Mouse (Mus musculus) forebrain, postnatal 0 days (tissue): ENCODE measurements around the gene Rbm44. TPM values are rescaled to one million over a fixed set of nuclear protein-coding genes. Genes with fewer than 3 reads are reported as not detected.

Experiments
- ATAC-seq: fragments of 200-750 bp; cut with Nextera tagmentation; 2 replicates; pipeline ENCODE4 v1.8.0; 2017; ENCODE audit warnings: mild to moderate bottlenecking, moderate library complexity
- DNase-seq: peaks from one replicate; pipeline ENCODE4 v3.0.0-alpha.2; 2015
- H3K27ac ChIP-seq: fragments of 300-500 bp; sonication (generic); 2 replicates; pipeline ENCODE4 v1.5.1; 2014; ENCODE audit warnings: low read depth, mild to moderate bottlenecking, antibody characterized with exemption, low read length, moderate library complexity, mixed read lengths
- H3K27me3 ChIP-seq: fragments of 300-500 bp; sonication (generic); 2 replicates; pipeline ENCODE4 v1.6.1; 2014; ENCODE audit warnings: mild to moderate bottlenecking, low read length, mixed read lengths; ENCODE audit not compliant: insufficient read depth
- H3K36me3 ChIP-seq: fragments of 300-500 bp; sonication (generic); 2 replicates; pipeline ENCODE4 v1.6.1; 2014; ENCODE audit warnings: mild to moderate bottlenecking, moderate library complexity; ENCODE audit not compliant: insufficient read depth
- H3K4me1 ChIP-seq: fragments of 300-500 bp; sonication (generic); 2 replicates; pipeline ENCODE4 v1.6.1; 2014; ENCODE audit warnings: antibody characterized with exemption; ENCODE audit not compliant: insufficient read depth
- H3K4me2 ChIP-seq: fragments of 300-500 bp; sonication (generic); 2 replicates; pipeline ENCODE4 v1.6.1; 2014; ENCODE audit warnings: low read depth, mild to moderate bottlenecking, moderate library complexity
- H3K4me3 ChIP-seq: fragments of 300-500 bp; sonication (generic); 2 replicates; pipeline ENCODE4 v1.5.1; 2014; ENCODE audit warnings: low read depth, low read length, mixed read lengths
- H3K9ac ChIP-seq: fragments of 300-500 bp; sonication (generic); 2 replicates; pipeline ENCODE4 v1.6.1; 2014; ENCODE audit warnings: mild to moderate bottlenecking
- H3K9me3 ChIP-seq: fragments of 300-500 bp; sonication (generic); 2 replicates; pipeline ENCODE4 v1.6.1; 2016; ENCODE audit warnings: low read length
- CTCF ChIP-seq: sonication (generic); IDR thresholded peaks from 2 replicates; pipeline ENCODE4 v1.5.1; 2016; ENCODE audit warnings: antibody characterized with exemption, control low read depth, low read depth
- WGBS: fragments of 180-500 bp; shearing (Covaris S2); extraction: QIAGEN DNeasy Blood & Tissue Kit; methylation state at CpG from one replicate; pipeline ENCODE4 v1.1.7; 2014; 5-methylcytosine and 5-hydroxymethylcytosine counted together
- polyA plus RNA-seq: library from polyadenylated mRNA; unstranded; fragments of >200 nt; fragmentation: Nextera tagmentation; extraction: Ambion mirVana; gene quantifications from 2 replicates; pipeline ENCODE4 v1.2.1, GENCODE M21; 2015
- total RNA-seq: library from RNA; depleted of rRNA; stranded (reverse); fragments of >200 nt; gene quantifications from 2 replicates; pipeline ENCODE4 v1.2.3, GENCODE M21; 2014

The Rbm44 gene
- total and polyA plus RNA-seq, 2 experiments from 2014 or later: 0.11 to 0.29 TPM

DNA sequence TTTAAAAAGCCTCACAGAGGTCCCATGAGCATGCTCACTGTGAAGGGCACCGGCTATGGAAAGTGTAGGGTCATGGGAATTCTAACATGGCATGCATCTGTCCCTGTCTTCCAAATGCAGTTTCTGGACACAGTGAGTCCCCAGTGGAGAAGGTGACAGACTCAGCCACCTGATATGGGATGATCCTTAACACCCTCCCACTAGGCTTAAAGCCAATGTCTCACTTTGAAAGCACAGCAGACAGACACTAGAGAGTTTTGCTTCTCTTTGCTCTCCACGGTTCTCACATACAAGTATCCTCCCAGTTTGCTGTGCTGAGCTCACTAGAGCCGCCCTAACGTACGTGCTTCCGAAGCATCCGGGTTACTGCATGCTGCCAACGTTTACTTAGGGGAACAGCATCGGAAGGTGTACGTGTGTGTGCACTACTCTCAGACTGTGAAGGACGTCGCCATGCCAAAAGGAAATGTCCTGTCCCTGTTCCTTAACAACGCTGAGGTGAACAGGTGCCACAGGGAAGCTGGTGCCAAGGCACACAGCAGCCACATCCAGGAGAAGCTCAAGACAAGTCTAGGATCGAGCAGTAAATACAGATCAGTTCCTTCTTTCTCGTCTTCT, 41.4 kb upstream of the Rbm44 start:
- no peaks in the 10 kb centered on the region for H3K4me1 ChIP-seq
- no peak for TF ChIP-seq CTCF
- H3K9me3 ChIP-seq: no peaks in the 10 kb centered on the region
- ATAC-seq (no peak), DNase-seq (no peak)
- peaks cover 12% of the 10 kb centered on the region; the same call in 1 of the 2 replicates for H3K36me3 ChIP-seq
- 91% methylated on average over 15 of the region's 15 CpGs for WGBS
- no peak overlapping the region for H3K4me3 ChIP-seq
- H3K9ac ChIP-seq: no peak overlapping the region
- no peak overlapping the region for H3K4me2 ChIP-seq
- no peak overlapping the region for H3K27ac ChIP-seq
- no peaks in the 10 kb centered on the region for H3K27me3 ChIP-seq

DNA sequence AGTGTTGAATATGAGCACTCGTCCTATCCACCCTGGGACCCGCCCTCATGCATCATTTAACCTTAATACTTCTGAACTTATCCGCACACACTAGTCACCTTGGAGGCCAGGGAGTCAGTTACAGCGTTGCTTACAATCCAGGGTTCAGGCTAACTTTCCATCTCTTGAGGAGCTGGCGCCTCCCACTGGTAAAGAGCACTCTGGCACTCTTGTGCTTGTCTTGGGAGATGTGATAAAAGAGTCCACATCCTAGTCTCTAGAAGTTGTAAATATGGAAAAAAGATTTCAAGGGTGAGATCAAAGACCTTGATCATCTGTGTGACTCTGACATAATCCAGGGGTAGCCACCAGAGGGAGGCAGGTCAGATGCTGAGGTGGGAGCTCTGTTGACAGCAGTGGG, 37.3 kb upstream of the Rbm44 start:
- H3K4me1 ChIP-seq: no peaks in the 10 kb centered on the region
- peaks cover 14% of the 10 kb centered on the region for H3K36me3 ChIP-seq
- no peak overlapping the region for H3K9ac ChIP-seq
- H3K27ac ChIP-seq: no peak overlapping the region
- H3K9me3 ChIP-seq: no peaks in the 10 kb centered on the region
- peak; percentile 57 for TF ChIP-seq CTCF
- 69% methylated on average over 5 of the region's 5 CpGs for WGBS
- H3K27me3 ChIP-seq: no peaks in the 10 kb centered on the region
- DNase-seq (no peak), ATAC-seq (no peak)
- no peak overlapping the region for H3K4me3 ChIP-seq
- H3K4me2 ChIP-seq: no peak overlapping the region

DNA sequence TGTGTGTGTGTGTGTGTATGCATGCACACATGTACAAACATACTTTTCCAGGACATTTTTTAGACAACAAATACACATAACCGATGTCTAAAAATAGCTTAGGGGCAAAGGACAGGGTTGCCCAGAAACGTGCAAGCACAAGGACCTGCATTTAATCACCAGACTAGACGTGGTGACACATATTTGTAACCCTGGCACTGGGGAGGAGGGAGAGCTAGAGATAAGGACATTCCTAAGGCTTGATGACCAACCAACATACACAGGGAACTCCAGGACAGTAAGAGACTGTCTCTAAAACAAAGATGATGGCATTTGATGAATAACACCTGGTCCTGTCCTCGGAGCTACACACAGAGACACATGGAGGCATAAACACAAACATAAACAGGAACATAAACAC, 35.6 kb upstream of the Rbm44 start:
- H3K27me3 ChIP-seq: no peaks in the 10 kb centered on the region
- no peaks in the 10 kb centered on the region for H3K4me1 ChIP-seq
- H3K4me3 ChIP-seq: no peak overlapping the region
- H3K36me3 ChIP-seq: peaks cover 18% of the 10 kb centered on the region
- H3K9me3 ChIP-seq: no peaks in the 10 kb centered on the region
- no peak overlapping the region for H3K27ac ChIP-seq
- WGBS: 85% methylated on average over 4 of the region's 4 CpGs
- H3K4me2 ChIP-seq: no peak overlapping the region
- no peak overlapping the region for H3K9ac ChIP-seq
- DNase-seq: no peak
- no peak for ATAC-seq
- no peak for TF ChIP-seq CTCF

DNA sequence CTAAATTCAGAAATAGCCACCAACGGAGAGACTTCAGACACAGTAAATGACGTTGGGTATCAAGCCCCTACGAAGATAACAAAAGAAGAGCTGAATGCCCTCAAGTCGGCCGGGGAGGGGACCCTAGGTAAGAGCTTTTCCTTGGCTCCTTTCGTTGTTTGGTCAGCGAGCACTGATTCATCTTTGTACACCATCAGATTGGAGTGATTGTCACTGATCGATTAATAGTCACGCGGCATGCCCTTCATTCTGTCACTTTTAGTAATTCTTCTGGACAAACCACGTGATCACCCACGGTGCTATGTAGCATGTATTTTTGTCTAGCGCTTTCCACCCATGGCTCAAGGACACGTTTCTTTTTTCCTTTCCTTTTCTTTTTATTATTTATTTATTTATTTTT, 32.7 kb upstream of the Rbm44 start:
- H3K9me3 ChIP-seq: no peaks in the 10 kb centered on the region
- H3K4me1 ChIP-seq: no peaks in the 10 kb centered on the region
- 92% methylated on average over 14 of the region's 14 CpGs for WGBS
- no peak for TF ChIP-seq CTCF
- no peak overlapping the region for H3K4me3 ChIP-seq
- H3K27ac ChIP-seq: no peak overlapping the region
- no peaks in the 10 kb centered on the region for H3K27me3 ChIP-seq
- ATAC-seq (no peak), DNase-seq (no peak)
- H3K36me3 ChIP-seq: peaks cover 18% of the 10 kb centered on the region
- H3K9ac ChIP-seq: no peak overlapping the region
- H3K4me2 ChIP-seq: no peak overlapping the region

DNA sequence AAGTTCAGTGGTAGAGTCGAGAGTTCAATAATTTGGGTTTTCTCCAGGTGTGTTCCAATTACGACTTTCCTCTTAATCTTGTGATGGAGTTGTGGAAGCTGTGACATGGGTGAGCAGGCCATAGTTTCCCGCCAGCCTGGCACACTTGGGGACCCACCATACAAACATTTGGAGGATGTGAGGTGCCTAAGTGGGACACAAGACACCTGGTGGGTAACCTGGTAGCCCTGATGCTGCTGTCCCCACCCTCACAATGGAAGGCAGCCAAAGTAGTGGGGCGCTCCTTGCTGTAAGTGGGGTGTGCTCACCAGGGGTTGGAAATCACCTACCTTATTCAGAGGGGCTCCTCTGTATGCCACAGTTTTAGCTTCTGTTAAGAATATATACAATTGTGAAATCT, 32.3 kb upstream of the Rbm44 start:
- ATAC-seq: no peak
- Histone ChIP-seq H3K4me1 (no peaks in the 10 kb centered on the region), H3K4me3 (no peak overlapping the region), H3K36me3 (peaks cover 21% of the 10 kb centered on the region), H3K9ac (no peak overlapping the region), H3K27me3 (no peaks in the 10 kb centered on the region), H3K9me3 (no peaks in the 10 kb centered on the region), H3K4me2 (no peak overlapping the region), H3K27ac (no peak overlapping the region)
- no peak for DNase-seq
- WGBS: 96% methylated on average over 4 of the region's 4 CpGs
- no peak for TF ChIP-seq CTCF

DNA sequence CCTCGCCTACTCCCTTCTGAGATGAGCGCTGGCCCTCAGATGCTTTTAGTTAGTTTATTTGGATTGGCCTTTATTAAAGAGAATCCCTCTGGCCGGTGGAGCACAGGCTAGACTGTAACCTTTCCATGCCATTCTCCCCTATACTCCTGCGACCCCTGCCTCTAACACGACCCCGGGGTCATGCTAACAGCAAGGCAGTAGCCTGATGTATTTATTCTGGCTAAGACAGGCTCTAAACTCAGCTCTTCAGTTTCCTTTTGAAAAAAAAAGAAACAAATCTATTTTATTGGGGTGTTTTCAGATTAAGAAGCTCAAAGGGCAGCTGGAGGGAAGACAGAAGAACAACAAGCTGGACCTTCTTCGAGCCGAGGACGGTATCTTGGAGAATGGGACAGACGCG, 22.8 kb upstream of the Rbm44 start:
- WGBS: 91% methylated on average over 11 of the region's 11 CpGs
- Histone ChIP-seq H3K4me2 (no peak overlapping the region), H3K27ac (no peak overlapping the region), H3K36me3 (peaks cover 55% of the 10 kb centered on the region), H3K4me1 (no peaks in the 10 kb centered on the region), H3K4me3 (no peak overlapping the region), H3K9ac (no peak overlapping the region), H3K9me3 (no peaks in the 10 kb centered on the region), H3K27me3 (no peaks in the 10 kb centered on the region)
- DNase-seq (no peak), ATAC-seq (no peak)
- TF ChIP-seq CTCF: no peak

DNA sequence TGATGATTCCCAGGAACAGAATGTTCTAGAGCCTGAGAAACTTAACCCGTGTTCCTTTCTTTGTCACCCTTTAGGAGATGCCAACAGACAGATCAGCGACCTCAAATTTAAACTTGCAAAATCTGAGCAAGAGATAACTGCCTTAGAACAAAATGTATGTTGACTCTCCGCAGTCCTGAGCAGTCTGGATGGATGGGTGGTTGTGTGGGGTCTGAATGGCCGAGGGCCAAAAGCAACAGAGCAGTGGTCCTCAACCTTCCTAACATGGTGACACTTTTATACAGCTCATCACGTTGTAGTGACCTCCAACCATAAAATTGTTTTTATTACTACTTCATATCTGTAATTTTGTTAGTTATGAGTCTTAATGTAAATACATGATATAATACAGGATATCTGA, 21.9 kb upstream of the Rbm44 start:
- TF ChIP-seq CTCF: no peak
- no peaks in the 10 kb centered on the region for H3K27me3 ChIP-seq
- 95% methylated on average over 5 of the region's 5 CpGs for WGBS
- peaks cover 53% of the 10 kb centered on the region for H3K36me3 ChIP-seq
- no peaks in the 10 kb centered on the region for H3K9me3 ChIP-seq
- H3K9ac ChIP-seq: no peak overlapping the region
- H3K4me2 ChIP-seq: no peak overlapping the region
- no peak overlapping the region for H3K4me3 ChIP-seq
- DNase-seq: no peak
- no peak for ATAC-seq
- H3K4me1 ChIP-seq: no peaks in the 10 kb centered on the region
- no peak overlapping the region for H3K27ac ChIP-seq
